Mouse (Mus musculus): ENCODE results near the gene Polr2f.

DNA sequence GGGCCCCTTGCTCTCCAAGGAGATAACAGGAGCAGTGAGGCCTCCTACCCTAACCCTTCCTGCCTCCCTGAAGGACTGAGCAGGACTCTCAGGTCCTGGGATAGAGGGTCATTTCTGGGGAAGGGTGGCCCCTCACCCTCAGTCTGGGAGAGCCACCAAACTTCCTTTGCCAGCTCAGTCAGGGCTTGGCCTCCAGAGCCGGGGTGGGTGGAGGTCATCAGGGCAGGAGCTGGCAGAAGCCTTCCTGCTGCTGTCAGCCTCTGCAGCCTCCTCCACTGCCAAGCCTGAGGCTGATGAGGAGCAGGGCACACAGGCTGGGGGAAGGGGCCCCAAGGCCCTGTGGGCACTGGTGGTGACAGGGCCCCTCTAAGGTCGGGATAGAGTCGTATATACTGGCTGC is 14.8 kb downstream of the Polr2f start:
- TF ChIP-seq CTCF (IDR thresholded peaks at IDR 0.05): no peak
- TF ChIP-seq EP300 (IDR thresholded peaks at IDR 0.05): no peak

Data from lung, postnatal 0 days (tissue).